Mouse (Mus musculus): ENCODE data around the gene Kcnk3. TPM values are rescaled to one million over a fixed set of nuclear protein-coding genes. Genes with fewer than 3 reads are reported as not detected.

The Kcnk3 gene
- polyA plus RNA-seq, 1 experiment = not detected

DNA sequence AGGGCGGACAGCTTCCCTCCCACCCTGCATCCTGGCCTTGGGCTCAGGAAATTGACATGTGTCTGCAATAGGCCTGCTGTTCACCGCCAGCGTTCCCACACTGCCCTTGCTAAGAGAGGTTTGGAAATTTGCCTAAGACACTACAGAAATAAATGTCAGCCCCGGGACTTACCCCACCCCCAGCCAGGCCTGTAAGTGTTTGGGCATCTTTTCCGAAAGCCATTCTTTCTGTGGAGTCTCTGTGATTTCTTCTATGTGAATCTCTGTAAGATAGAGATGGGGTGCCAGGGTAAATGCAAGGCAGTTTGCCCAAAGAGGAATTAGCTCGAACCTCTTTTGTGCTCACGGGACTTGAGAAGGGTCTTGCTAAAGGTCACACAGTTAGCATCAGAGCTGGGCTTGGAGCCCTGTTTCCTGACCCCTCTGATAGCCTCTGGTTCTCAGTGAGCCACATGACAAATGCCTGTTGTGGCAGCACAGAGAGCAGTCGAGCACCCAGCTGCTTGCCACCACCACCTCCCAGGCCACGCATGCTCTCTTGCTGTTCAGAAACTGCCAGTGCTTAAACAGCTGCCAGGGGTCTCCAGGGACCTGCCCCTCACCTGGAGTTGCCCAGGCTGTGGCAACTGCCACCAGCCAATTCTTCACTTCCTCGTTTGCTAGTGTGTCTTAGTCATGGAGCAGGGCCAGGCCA lies 6.0 kb downstream of the Kcnk3 start:
- H3K9me3 ChIP-seq = no peaks in the 10 kb centered on the region
- H3K4me1 ChIP-seq = peaks cover under 1% of the 10 kb centered on the region; the same call in 1 of the 2 replicates
- no peak overlapping the region for H3K4me3 ChIP-seq (replicated peaks)
- TF ChIP-seq GATA1 (IDR thresholded peaks at IDR 0.05; ENCODE audit: borderline replicate concordance, low read length) (no peak), FLI1 (IDR thresholded peaks at IDR 0.05; ENCODE audit: low read length) (no peak)
- peaks cover 80% of the 10 kb centered on the region for H3K27me3 ChIP-seq (replicated peaks)
- H3K36me3 ChIP-seq (replicated peaks; ENCODE audit: low read length) = no peaks in the 10 kb centered on the region

DNA sequence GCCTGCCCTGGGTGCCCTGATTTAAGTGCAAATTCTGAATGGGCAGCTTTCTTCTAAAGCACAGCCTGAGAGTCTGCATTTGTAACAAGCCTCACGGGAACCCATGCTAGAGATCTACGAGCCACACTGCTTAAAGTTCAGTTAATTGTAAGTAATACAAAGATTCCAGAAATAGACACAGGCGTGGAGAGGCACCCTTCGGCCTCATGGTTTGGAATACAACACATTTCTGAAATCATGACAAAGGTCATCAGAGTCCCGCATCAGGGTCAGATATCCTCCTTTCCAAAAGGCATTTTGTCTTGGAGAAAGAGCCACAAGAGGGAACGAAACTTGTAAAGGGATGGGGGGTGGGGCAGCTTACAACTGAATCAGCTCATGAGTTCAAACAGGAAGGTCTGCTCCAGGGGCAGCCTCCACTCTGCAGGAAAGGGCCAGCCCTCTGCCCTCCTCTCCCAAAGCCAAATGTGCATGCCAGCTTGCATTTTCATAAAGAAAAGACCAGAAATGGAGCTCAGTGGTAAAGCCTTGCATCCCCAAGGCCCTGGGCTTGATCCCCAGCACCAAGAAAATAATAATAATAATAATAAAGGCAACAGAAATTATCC lies 7.1 kb downstream of the Kcnk3 start:
- Histone ChIP-seq H3K4me1 (no peaks in the 10 kb centered on the region), H3K36me3 (replicated peaks; ENCODE audit: low read length) (no peaks in the 10 kb centered on the region), H3K4me3 (replicated peaks) (no peak overlapping the region), H3K9me3 (no peaks in the 10 kb centered on the region), H3K27me3 (replicated peaks) (peaks cover 75% of the 10 kb centered on the region)
- TF ChIP-seq GATA1 (IDR thresholded peaks at IDR 0.05; ENCODE audit: borderline replicate concordance, low read length) (no peak), FLI1 (IDR thresholded peaks at IDR 0.05; ENCODE audit: low read length) (no peak)

DNA sequence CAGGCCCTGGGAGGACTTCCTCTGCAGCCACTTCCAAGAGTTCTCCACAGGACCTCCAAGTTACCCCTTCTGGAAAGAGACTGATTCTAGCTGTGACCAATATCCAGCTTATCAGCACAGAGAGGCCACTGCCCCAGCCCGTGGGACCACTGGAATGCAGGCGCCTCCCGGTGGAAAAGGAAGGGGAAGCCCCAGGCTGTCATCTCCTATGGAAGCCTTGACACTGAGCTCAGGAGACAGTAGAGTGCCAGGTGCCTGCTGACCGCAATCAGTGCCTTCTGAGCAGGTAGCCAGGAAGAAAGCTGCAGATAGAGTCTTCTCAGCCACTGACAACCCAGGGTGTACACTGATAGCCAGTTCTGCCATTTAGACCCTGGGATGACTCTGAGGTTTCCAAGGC lies 13.4 kb downstream of the Kcnk3 start:
- no peaks in the 10 kb centered on the region for H3K4me1 ChIP-seq
- H3K9me3 ChIP-seq = no peaks in the 10 kb centered on the region
- no peaks in the 10 kb centered on the region for H3K36me3 ChIP-seq (replicated peaks; ENCODE audit: low read length)
- TF ChIP-seq FLI1 (IDR thresholded peaks at IDR 0.05; ENCODE audit: low read length) = no peak
- no peak overlapping the region for H3K4me3 ChIP-seq (replicated peaks)
- peaks cover 81% of the 10 kb centered on the region for H3K27me3 ChIP-seq (replicated peaks)

DNA sequence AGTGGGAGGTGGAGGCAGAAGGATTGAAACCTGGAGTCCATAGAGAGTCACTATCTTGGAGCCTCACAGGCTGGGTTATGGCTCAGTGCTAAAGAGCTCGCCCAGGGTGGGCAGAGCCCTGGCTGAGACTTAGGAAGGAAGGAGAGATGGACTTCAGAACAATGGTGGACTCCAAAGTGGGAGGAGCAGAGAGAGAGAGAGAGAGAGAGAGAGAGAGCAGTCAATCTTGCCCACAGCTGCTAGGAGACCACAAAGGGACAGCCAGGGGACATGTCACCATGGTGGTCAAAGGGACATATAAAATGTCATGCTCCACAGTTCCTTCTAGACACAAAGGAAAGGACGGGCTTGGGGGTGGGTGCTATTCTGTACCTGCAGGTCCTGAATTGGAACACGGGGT lies 15.3 kb downstream of the Kcnk3 start:
- H3K4me1 ChIP-seq = no peaks in the 10 kb centered on the region
- H3K4me3 ChIP-seq (replicated peaks) = no peak overlapping the region
- TF ChIP-seq GATA1 (IDR thresholded peaks at IDR 0.05; ENCODE audit: borderline replicate concordance, low read length) = no peak
- no peak for TF ChIP-seq FLI1 (IDR thresholded peaks at IDR 0.05; ENCODE audit: low read length)
- peaks cover 81% of the 10 kb centered on the region for H3K27me3 ChIP-seq (replicated peaks)
- no peaks in the 10 kb centered on the region for H3K9me3 ChIP-seq
- H3K36me3 ChIP-seq (replicated peaks; ENCODE audit: low read length) = no peaks in the 10 kb centered on the region

DNA sequence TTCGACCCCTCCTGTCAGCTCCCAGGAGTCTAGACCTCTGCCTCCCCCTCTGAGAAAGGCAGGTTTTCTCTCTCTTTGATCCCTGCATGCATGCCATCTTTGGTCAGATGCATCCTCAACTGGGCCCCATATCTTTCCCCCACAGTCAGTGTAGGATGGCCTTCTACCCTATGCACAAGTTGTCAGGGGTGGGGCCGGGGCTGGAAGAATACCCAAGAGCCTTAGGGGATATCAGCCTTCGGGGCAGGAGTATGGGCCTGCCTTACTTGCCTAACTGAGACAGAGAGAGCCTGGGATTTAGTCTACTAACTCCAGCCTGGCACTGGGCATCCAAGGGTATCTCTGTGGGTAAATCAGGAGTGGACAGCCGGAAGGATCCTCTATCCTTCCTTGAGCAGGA lies 16.0 kb downstream of the Kcnk3 start:
- H3K4me1 ChIP-seq = no peaks in the 10 kb centered on the region
- H3K4me3 ChIP-seq (replicated peaks) = no peak overlapping the region
- no peak for TF ChIP-seq FLI1 (IDR thresholded peaks at IDR 0.05; ENCODE audit: low read length)
- TF ChIP-seq GATA1 (IDR thresholded peaks at IDR 0.05; ENCODE audit: borderline replicate concordance, low read length) = no peak
- no peaks in the 10 kb centered on the region for H3K36me3 ChIP-seq (replicated peaks; ENCODE audit: low read length)
- peaks cover 83% of the 10 kb centered on the region for H3K27me3 ChIP-seq (replicated peaks)
- H3K9me3 ChIP-seq = no peaks in the 10 kb centered on the region

DNA sequence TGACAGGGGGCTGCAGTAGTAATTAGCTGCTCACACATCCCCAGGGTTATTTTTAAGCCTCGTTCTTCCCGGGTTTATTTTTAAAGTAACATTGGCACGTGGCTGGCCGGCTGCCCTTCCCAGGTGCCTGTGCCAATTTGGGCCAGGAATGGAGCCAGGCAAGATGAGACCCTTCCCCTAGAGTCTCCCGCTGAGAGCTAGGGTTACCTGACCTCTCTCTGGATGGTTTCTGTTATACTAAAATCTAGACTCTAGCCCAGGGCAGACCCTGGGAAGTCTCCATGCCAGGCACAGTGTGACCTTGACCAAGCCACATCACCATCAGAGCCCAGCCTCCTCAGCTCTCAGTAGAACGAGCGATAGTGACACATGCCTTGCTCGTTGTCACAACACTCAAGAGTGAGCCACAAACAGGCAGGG lies 16.8 kb downstream of the Kcnk3 start:
- no peaks in the 10 kb centered on the region for H3K36me3 ChIP-seq (replicated peaks; ENCODE audit: low read length)
- H3K9me3 ChIP-seq = no peaks in the 10 kb centered on the region
- TF ChIP-seq GATA1 (IDR thresholded peaks at IDR 0.05; ENCODE audit: borderline replicate concordance, low read length) = no peak
- H3K4me3 ChIP-seq (replicated peaks) = no peak overlapping the region
- peaks cover 85% of the 10 kb centered on the region for H3K27me3 ChIP-seq (replicated peaks)
- H3K4me1 ChIP-seq = no peaks in the 10 kb centered on the region

DNA sequence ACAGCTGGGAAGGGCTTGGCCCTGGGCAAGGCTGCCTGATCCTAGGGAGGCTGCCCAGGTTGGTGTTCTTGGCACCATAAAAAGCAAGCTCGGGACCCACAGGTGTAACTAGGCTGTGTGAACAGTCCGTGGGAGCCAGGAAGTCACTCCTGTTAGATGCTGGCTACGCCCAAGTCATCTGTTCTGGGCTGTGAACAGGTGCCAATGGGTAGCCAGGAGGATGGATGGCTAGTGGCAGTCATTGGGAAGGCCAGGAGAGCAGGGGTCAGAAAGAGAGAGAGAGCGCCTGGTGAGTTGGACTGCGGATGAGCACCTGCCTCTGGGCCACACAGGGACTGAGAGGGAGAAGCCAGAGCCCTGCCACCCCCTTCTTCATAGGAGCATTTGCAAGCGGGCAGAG lies 17.7 kb downstream of the Kcnk3 start:
- Histone ChIP-seq H3K36me3 (replicated peaks; ENCODE audit: low read length) (no peaks in the 10 kb centered on the region), H3K9me3 (no peaks in the 10 kb centered on the region), H3K27me3 (replicated peaks) (peaks cover 85% of the 10 kb centered on the region), H3K4me3 (replicated peaks) (no peak overlapping the region), H3K4me1 (no peaks in the 10 kb centered on the region)
- no peak for TF ChIP-seq FLI1 (IDR thresholded peaks at IDR 0.05; ENCODE audit: low read length)

DNA sequence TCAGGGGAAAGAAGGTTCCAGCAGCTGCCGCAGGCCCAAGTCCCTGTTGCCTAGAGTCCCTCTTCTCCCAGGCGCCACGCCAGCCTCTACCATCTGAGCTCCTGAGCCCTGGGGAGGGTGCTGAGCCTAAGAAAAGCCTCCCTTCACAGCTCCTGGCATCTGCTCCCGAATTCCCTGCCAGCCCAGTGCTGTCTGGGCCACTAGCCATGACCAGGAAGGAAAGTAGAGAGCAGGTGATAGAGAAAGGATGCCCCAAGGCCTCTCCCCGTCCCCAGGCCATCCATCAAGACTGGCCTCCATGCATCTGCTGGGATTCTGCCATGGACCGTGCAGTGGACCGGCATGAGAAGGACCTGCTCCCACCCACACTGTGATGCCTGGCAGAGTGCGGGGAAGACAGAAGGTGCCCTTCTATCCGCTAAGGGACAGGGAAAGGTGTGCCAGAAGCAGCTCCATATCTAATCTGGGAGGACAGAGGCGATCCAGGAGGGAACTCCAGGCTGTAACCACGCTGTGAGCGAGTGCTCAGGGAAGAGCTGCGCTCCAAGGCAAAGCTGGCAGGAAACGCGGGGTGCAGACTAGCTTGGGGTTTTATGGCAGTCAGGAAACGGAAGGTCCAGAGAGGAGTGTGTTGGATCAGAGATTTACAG lies 18.6 kb downstream of the Kcnk3 start:
- no peaks in the 10 kb centered on the region for H3K4me1 ChIP-seq
- H3K27me3 ChIP-seq (replicated peaks) = peaks cover 83% of the 10 kb centered on the region
- H3K4me3 ChIP-seq (replicated peaks) = peak overlapping the region; percentile 16
- no peaks in the 10 kb centered on the region for H3K9me3 ChIP-seq
- no peak for TF ChIP-seq FLI1 (IDR thresholded peaks at IDR 0.05; ENCODE audit: low read length)
- no peak for TF ChIP-seq GATA1 (IDR thresholded peaks at IDR 0.05; ENCODE audit: borderline replicate concordance, low read length)
- no peaks in the 10 kb centered on the region for H3K36me3 ChIP-seq (replicated peaks; ENCODE audit: low read length)

DNA sequence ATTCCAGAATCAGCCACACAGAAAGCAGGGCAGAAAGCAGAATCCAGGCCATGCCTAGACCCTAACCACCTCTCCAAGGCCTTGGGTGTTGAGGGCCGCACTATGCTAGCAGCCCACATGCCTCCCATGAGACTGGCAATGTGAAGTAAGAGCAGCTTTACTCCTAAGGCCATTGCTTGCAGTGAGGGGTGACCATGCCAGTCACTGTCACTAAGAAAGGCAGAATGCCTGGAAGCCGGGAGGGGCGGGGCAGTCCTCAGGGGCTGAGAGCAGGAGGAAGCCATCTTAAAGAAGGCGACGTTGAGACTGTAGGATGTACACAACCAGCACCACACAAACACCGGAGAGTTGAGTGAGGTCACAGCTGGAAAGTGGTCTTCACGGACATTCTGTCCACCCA lies 21.1 kb downstream of the Kcnk3 start:
- H3K4me1 ChIP-seq = no peaks in the 10 kb centered on the region
- no peak overlapping the region for H3K4me3 ChIP-seq (replicated peaks)
- H3K36me3 ChIP-seq (replicated peaks; ENCODE audit: low read length) = no peaks in the 10 kb centered on the region
- H3K9me3 ChIP-seq = no peaks in the 10 kb centered on the region
- no peak for TF ChIP-seq FLI1 (IDR thresholded peaks at IDR 0.05; ENCODE audit: low read length)
- no peak for TF ChIP-seq GATA1 (IDR thresholded peaks at IDR 0.05; ENCODE audit: borderline replicate concordance, low read length)
- peaks cover 65% of the 10 kb centered on the region for H3K27me3 ChIP-seq (replicated peaks)

DNA sequence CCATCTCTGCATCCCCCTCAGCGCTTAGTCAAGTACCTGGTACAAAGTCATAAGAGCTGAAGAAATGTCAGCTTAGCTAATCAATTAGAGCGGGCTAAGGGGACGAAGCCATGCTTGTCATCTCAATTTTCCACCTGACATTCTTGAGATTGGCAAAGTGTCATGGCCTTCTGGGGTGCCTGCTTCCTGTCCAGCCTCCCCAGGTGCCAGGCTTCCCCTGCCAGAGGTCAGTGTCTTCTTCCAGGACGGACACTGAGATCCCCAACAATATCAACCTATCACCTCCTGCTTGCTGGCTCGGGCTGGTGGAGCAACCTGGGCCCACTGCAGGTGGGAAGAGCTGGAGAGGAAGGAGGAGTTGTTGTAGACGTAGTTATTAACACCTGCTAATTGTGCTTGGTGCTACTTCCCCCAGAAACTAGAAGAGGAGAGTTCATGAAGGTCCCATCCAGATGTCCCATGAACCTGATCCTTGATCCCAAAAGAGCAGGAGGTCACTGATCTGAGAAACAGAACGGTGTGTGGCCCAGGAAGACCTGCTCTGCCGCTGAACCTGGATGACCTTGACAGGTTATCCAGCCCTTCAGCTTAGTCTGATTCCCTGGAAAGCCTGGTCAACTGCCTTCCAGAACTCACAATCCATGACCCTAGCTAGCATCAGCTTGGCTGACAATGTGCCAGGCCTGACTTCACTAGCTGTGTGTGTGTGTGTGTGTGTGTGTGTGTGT lies 22.1 kb downstream of the Kcnk3 start:
- H3K9me3 ChIP-seq = no peaks in the 10 kb centered on the region
- no peaks in the 10 kb centered on the region for H3K4me1 ChIP-seq
- no peak overlapping the region for H3K4me3 ChIP-seq (replicated peaks)
- H3K36me3 ChIP-seq (replicated peaks; ENCODE audit: low read length) = no peaks in the 10 kb centered on the region
- no peak for TF ChIP-seq GATA1 (IDR thresholded peaks at IDR 0.05; ENCODE audit: borderline replicate concordance, low read length)
- TF ChIP-seq FLI1 (IDR thresholded peaks at IDR 0.05; ENCODE audit: low read length) = no peak
- peaks cover 68% of the 10 kb centered on the region for H3K27me3 ChIP-seq (replicated peaks)

Measured in megakaryocyte, embryonic 14.5 days (primary cell).